Mouse (Mus musculus): Measurements from ENCODE around the gene Pnliprp2. TPM values are rescaled to one million over a fixed set of nuclear protein-coding genes. Genes with fewer than 3 reads are reported as not detected.

Gene Pnliprp2
- total and polyA plus RNA-seq, 3 experiments = 0.13 to 0.38 (median 0.14) TPM

- no peak overlapping the region for H3K9ac ChIP-seq (ENCODE audit: insufficient read depth, low read depth)
- no peak overlapping the region for H3K4me3 ChIP-seq (replicated peaks in 1 of 3; ENCODE audit: low read depth in 2 of 3, low read length in 2 of 3, poor library complexity in 1 of 3)
- H3K9me3 ChIP-seq (replicated peaks; ENCODE audit: low read length) = no peaks in the 10 kb centered on the region
- H3K27ac ChIP-seq (ENCODE audit: insufficient read depth, low read depth) = no peak overlapping the region
- H3K79me2 ChIP-seq (replicated peaks; ENCODE audit: control insufficient read depth, extremely low read depth, insufficient read depth, poor library complexity, severe bottlenecking) = no peaks in the 10 kb centered on the region
- no peaks in the 10 kb centered on the region for H3K36me3 ChIP-seq (replicated peaks in 1 of 2; ENCODE audit: control insufficient read depth in 1 of 2, insufficient read depth in 1 of 2, low read length in 1 of 2)
- in situ Hi-C loops (cut with MboI; ENCODE audit: low pct_ligation_motif_present, low pct_unique_long_range_greater_than_20kb, low sequenced_read_pairs) = no loop called here
- dilution Hi-C loops (cut with MboI; ENCODE audit: extremely low pct_ligation_motif_present, extremely low pct_unique_long_range_greater_than_20kb, low sequenced_read_pairs) = no loop called here
- H3K4me1 ChIP-seq (ENCODE audit: control insufficient read depth in 1 of 2, insufficient read depth in 2 of 2) = peaks cover 14 to 17% of the 10 kb centered on the region in 2 experiments
- TF ChIP-seq UBTF (IDR thresholded peaks at IDR 0.05; ENCODE audit: low read depth, low read length) (no peak), TCF12 (IDR thresholded peaks at IDR 0.05; ENCODE audit: low read depth, low read length) (no peak), KAT2A (IDR thresholded peaks at IDR 0.05; ENCODE audit: insufficient replicate concordance, low read length) (no peak), E2F4 (IDR thresholded peaks at IDR 0.05; ENCODE audit: insufficient replicate concordance, low read depth, low read length) (no peak), USF1 (IDR thresholded peaks at IDR 0.05; ENCODE audit: low read depth, low read length) (no peak), IRF4 (IDR thresholded peaks at IDR 0.05; ENCODE audit: low read depth, low read length) (no peak), MAFK (IDR thresholded peaks at IDR 0.05; ENCODE audit: insufficient replicate concordance, low read length) (no peak), ZMIZ1 (IDR thresholded peaks at IDR 0.05; ENCODE audit: low read depth, low read length) (no peak), POLR2AphosphoS2 (IDR thresholded peaks at IDR 0.05; ENCODE audit: low read depth, low read length) (no peak), PAX5 (IDR thresholded peaks at IDR 0.05; ENCODE audit: low read length) (no peak), CTCF (conservative IDR thresholded peaks at IDR 0.05 in 1 of 2, IDR thresholded peaks at IDR 0.05 in 1 of 2; ENCODE audit: low read depth in 2 of 2, low read length in 2 of 2) (no peak), ETS1 (conservative IDR thresholded peaks at IDR 0.05; ENCODE audit: low read depth, low read length) (no peak), USF2 (conservative IDR thresholded peaks at IDR 0.05; ENCODE audit: low read depth, low read length) (no peak), ELF1 (IDR thresholded peaks at IDR 0.05; ENCODE audit: low read depth, low read length) (no peak), ZC3H11A (IDR thresholded peaks at IDR 0.05; ENCODE audit: low read depth, low read length) (no peak), RAD21 (IDR thresholded peaks at IDR 0.05; ENCODE audit: low read depth, low read length) (no peak), GABPA (IDR thresholded peaks at IDR 0.05; ENCODE audit: insufficient replicate concordance, low read depth, low read length) (no peak)
- H3K4me2 ChIP-seq (ENCODE audit: insufficient read depth, low read depth, poor library complexity, severe bottlenecking) = no peak overlapping the region
- no peak for DNase-seq (ENCODE audit: extremely low read depth)
- no peaks in the 10 kb centered on the region for H3K27me3 ChIP-seq (replicated peaks)
These were observed 7.8 kb downstream of the Pnliprp2 start for GRCm38 (mm10) chr19:58767329-58767728.

GRCm38 (mm10) chr19:58776461-58776860, 16.9 kb downstream of the Pnliprp2 start:
- Histone ChIP-seq H3K27me3 (replicated peaks) (no peaks in the 10 kb centered on the region), H3K9me3 (replicated peaks; ENCODE audit: low read length) (no peaks in the 10 kb centered on the region), H3K4me1 (ENCODE audit: control insufficient read depth in 1 of 2, insufficient read depth in 2 of 2) (peaks cover 2 to 5% of the 10 kb centered on the region in 2 experiments), H3K36me3 (replicated peaks in 1 of 2; ENCODE audit: control insufficient read depth in 1 of 2, insufficient read depth in 1 of 2, low read length in 1 of 2) (no peaks in the 10 kb centered on the region), H3K4me2 (ENCODE audit: insufficient read depth, low read depth, poor library complexity, severe bottlenecking) (no peak overlapping the region), H3K79me2 (replicated peaks; ENCODE audit: control insufficient read depth, extremely low read depth, insufficient read depth, poor library complexity, severe bottlenecking) (no peaks in the 10 kb centered on the region), H3K9ac (ENCODE audit: insufficient read depth, low read depth) (no peak overlapping the region), H3K4me3 (replicated peaks in 1 of 3; ENCODE audit: low read depth in 2 of 3, low read length in 2 of 3, poor library complexity in 1 of 3) (no peak overlapping the region), H3K27ac (ENCODE audit: insufficient read depth, low read depth) (no peak overlapping the region)
- TF ChIP-seq BHLHE40 (IDR thresholded peaks at IDR 0.05; ENCODE audit: low read depth, low read length) = no peak
- no peak for TF ChIP-seq JUN (IDR thresholded peaks at IDR 0.05; ENCODE audit: insufficient read depth, low read depth, low read length)
- TF ChIP-seq JUND (conservative IDR thresholded peaks at IDR 0.05; ENCODE audit: low read depth, low read length) = no peak
- no peak for TF ChIP-seq RAD21 (IDR thresholded peaks at IDR 0.05; ENCODE audit: low read depth, low read length)
- no peak for TF ChIP-seq KAT2A (IDR thresholded peaks at IDR 0.05; ENCODE audit: insufficient replicate concordance, low read length)
- TF ChIP-seq EP300 (IDR thresholded peaks at IDR 0.05; ENCODE audit: low read length) = no peak
- TF ChIP-seq GABPA (IDR thresholded peaks at IDR 0.05; ENCODE audit: insufficient replicate concordance, low read depth, low read length) = no peak
- no peak for TF ChIP-seq USF2 (conservative IDR thresholded peaks at IDR 0.05; ENCODE audit: low read depth, low read length)
- no peak for TF ChIP-seq TBP (conservative IDR thresholded peaks at IDR 0.05; ENCODE audit: low read depth, low read length)
- TF ChIP-seq MAFK (IDR thresholded peaks at IDR 0.05; ENCODE audit: insufficient replicate concordance, low read length) = no peak
- TF ChIP-seq ZMIZ1 (IDR thresholded peaks at IDR 0.05; ENCODE audit: low read depth, low read length) = no peak
- no peak for TF ChIP-seq TCF12 (IDR thresholded peaks at IDR 0.05; ENCODE audit: low read depth, low read length)
- TF ChIP-seq MAX (IDR thresholded peaks at IDR 0.05; ENCODE audit: low read length) = no peak
- no peak for TF ChIP-seq CHD1 (IDR thresholded peaks at IDR 0.05; ENCODE audit: low read depth, low read length)
- no peak for TF ChIP-seq IRF4 (IDR thresholded peaks at IDR 0.05; ENCODE audit: low read depth, low read length)
- no peak for TF ChIP-seq RCOR1 (conservative IDR thresholded peaks at IDR 0.05; ENCODE audit: low read depth, low read length)
- dilution Hi-C loops (cut with MboI; ENCODE audit: extremely low pct_ligation_motif_present, extremely low pct_unique_long_range_greater_than_20kb, low sequenced_read_pairs) (no loop called here), in situ Hi-C loops (cut with MboI; ENCODE audit: low pct_ligation_motif_present, low pct_unique_long_range_greater_than_20kb, low sequenced_read_pairs) (no loop called here)
- no peak for DNase-seq (ENCODE audit: extremely low read depth)

All from CH12.LX (cell line).